Comparison of ENCODE assay signal across 8 mouse cellular contexts in the genomic region with DNA sequence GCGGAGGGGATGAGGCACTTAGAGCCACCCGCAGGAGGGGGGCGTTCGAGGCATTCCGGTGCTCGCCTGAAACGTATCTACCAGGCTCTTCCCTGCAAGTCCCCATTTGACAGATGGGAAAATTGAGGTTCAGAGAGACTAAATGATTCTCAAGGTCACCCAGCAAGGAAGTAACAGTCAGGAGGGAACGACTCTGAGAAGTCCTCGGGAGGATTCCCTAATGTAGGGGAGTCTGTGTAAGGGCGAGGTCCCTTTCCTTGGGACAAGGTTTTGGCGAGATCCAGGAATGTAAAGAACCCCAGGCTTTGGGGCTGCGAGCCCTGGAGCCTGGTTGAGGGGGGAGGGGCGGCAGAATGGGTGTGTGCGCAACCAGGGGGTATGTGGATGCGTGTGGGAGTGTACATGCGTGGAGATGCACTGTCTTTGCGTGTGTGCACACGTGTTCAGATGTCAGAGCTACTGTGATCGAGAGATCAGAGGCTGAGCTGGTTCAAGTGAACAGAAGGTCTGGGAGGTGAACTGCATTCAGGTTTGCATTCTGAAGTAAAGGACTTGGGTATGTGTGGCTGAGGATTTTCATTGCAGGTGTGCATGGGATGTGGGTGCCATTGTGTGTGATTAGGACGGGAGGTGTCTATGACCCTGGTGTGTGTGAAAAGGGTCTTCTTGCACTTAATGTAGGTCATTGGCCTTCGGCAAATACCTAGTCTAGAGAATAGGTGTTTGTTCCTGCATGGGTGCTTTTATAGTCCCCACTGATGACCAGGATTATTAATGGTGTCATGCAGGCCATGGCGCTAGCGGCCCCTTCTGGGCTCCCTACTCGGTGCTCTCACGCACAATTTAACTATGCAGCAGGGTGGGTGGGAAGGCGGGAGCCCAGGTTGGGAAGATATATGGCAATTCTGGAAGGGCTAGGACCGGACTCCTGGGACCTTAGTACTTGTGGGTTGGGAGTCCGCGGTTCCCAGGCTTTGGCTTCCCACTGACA. TPM values are rescaled to one million over a fixed set of nuclear protein-coding genes. Genes with fewer than 3 reads are reported as not detected.
DNase-seq lines count a peak whose midpoint lies in the region; ATAC-seq and TF ChIP-seq lines count a peak whose summit lies in the region.

No protein-coding gene starts in this region.

- TF ChIP-seq POLR2A in kidney, adult 2 months (IDR thresholded peaks at IDR 0.05; ENCODE audit: low read depth, low read length), result no peak

- H3K27ac ChIP-seq in kidney, adult 2 months (ENCODE audit: insufficient read depth, low read depth, low read length), result peak overlapping the region; percentile 24
- H3K27ac ChIP-seq in heart, embryonic 16.5 days (ENCODE audit: low read length), result peak overlapping the region; percentile 77
- H3K27ac ChIP-seq in liver, embryonic 12.5 days, result peak overlapping the region; percentile 73

- H3K9me3 ChIP-seq in heart, embryonic 16.5 days (replicated peaks; ENCODE audit: control insufficient read depth, low read length), result no peaks in the 10 kb centered on the region
- H3K9me3 ChIP-seq in liver, embryonic 12.5 days (replicated peaks), result no peaks in the 10 kb centered on the region

- DNase-seq in kidney, adult 2 months, result no peak
- no peak for DNase-seq in kidney, adult 8-10 months
- DNase-seq in R1 (ENCODE audit: low read depth, low spot score), result peak; percentile 79
- DNase-seq in left cerebral cortex, adult 9 months (ENCODE audit: low spot score in 2 of 2), result no peak
- DNase-seq in urinary bladder, postnatal 36 days (ENCODE audit: low spot score in 2 of 2), result no peak

- no peak for TF ChIP-seq CTCF in kidney, adult 2 months (conservative IDR thresholded peaks at IDR 0.05; ENCODE audit: insufficient read depth, insufficient read length, low read depth, low read length)

- ATAC-seq in heart, embryonic 16.5 days (replicated peaks; ENCODE audit: extremely low read depth, insufficient read depth, low FRiP score), result no peak
- no peak for ATAC-seq in liver, embryonic 12.5 days
- peak; percentile 35; the same call in 1 of the 2 replicates for ATAC-seq in neutrophil, adult 5-6 weeks (ENCODE audit: extremely low read depth, insufficient number of reproducible peaks, low FRiP score, poor library complexity, severe bottlenecking)

- H3K4me1 ChIP-seq in kidney, adult 2 months (ENCODE audit: control insufficient read depth, insufficient read depth, low read length), result no peaks in the 10 kb centered on the region
- H3K4me1 ChIP-seq in heart, embryonic 16.5 days (ENCODE audit: control insufficient read depth, insufficient read depth, low read length), result peaks cover 27% of the 10 kb centered on the region
- H3K4me1 ChIP-seq in liver, embryonic 12.5 days, result peaks cover 67% of the 10 kb centered on the region

- no peaks in the 10 kb centered on the region for H3K36me3 ChIP-seq in kidney, adult 2 months (ENCODE audit: control insufficient read depth, insufficient read depth, low read length)
- H3K36me3 ChIP-seq in heart, embryonic 16.5 days (ENCODE audit: control insufficient read depth, insufficient read depth), result peaks cover 3% of the 10 kb centered on the region; the same call in 1 of the 2 replicates
- peaks cover 18% of the 10 kb centered on the region for H3K36me3 ChIP-seq in liver, embryonic 12.5 days

- H3K4me2 ChIP-seq in heart, embryonic 16.5 days (ENCODE audit: low read depth, low read length), result peak overlapping the region; percentile 74
- H3K4me2 ChIP-seq in liver, embryonic 12.5 days, result peak overlapping the region; percentile 94

- peak overlapping the region; percentile 59 for H3K4me3 ChIP-seq in kidney, adult 2 months (ENCODE audit: insufficient read depth, low read depth, low read length)
- H3K4me3 ChIP-seq in heart, embryonic 16.5 days (ENCODE audit: low read length), result peak overlapping the region; percentile 59
- H3K4me3 ChIP-seq in liver, embryonic 12.5 days, result peak overlapping the region; percentile 64

- no peaks in the 10 kb centered on the region; the same call in 1 of the 2 replicates for H3K27me3 ChIP-seq in kidney, adult 2 months (replicated peaks; ENCODE audit: control insufficient read depth, insufficient read depth, low read length)
- no peaks in the 10 kb centered on the region for H3K27me3 ChIP-seq in heart, embryonic 16.5 days (ENCODE audit: control insufficient read depth, insufficient read depth, low read length)
- peaks cover 65% of the 10 kb centered on the region for H3K27me3 ChIP-seq in liver, embryonic 12.5 days (replicated peaks)

- H3K9ac ChIP-seq in heart, embryonic 16.5 days (ENCODE audit: low read length), result peak overlapping the region; percentile 61
- peak overlapping the region; percentile 65 for H3K9ac ChIP-seq in liver, embryonic 12.5 days

- WGBS in kidney, adult 2 months, result 2% methylated on average over 29 of the region's 29 CpGs
- WGBS in heart, embryonic 16.5 days, result 3% methylated on average over 29 of the region's 29 CpGs
- WGBS in liver, embryonic 12.5 days (ENCODE audit: insufficient replicate concordance), result 2% methylated on average over 29 of the region's 29 CpGs

RNA-seq across cellular contexts. Expression of a gene that starts 1.3 kb away (rescaled TPM):
- polyA plus RNA-seq in kidney, adult 2 months (2012; rRNA removed), result 76.8 and 90.0 TPM in 2 replicates
- 68.8 and 69.8 TPM in 2 replicates for polyA plus RNA-seq in heart, embryonic 16.5 days (2015; fragmentation: Nextera tagmentation; extraction: Ambion mirVana)
- 97.8 and 106 TPM in 2 replicates for polyA plus RNA-seq in liver, embryonic 12.5 days (2016; fragmentation: Nextera tagmentation; extraction: Ambion mirVana)
- 447 and 491 TPM in 2 replicates for total RNA-seq in neutrophil, adult 5-6 weeks (2017)

RNA-seq across cellular contexts. Expression of a gene that starts 16.2 kb away (rescaled TPM):
- polyA plus RNA-seq in kidney, adult 2 months (2012; rRNA removed), result 15.0 and 47.1 TPM in 2 replicates
- polyA plus RNA-seq in heart, embryonic 16.5 days (2015; fragmentation: Nextera tagmentation; extraction: Ambion mirVana), result 362 and 381 TPM in 2 replicates
- polyA plus RNA-seq in liver, embryonic 12.5 days (2016; fragmentation: Nextera tagmentation; extraction: Ambion mirVana), result 2.6 and 2.7 TPM in 2 replicates
- 8.7 and 14.1 TPM in 2 replicates for total RNA-seq in neutrophil, adult 5-6 weeks (2017)

RNA-seq across cellular contexts. Expression of a gene that starts 18.1 kb away (rescaled TPM):
- polyA plus RNA-seq in kidney, adult 2 months (2012; rRNA removed), result 5.9 and 6.4 TPM in 2 replicates
- 0.37 and 0.77 TPM in 2 replicates for polyA plus RNA-seq in heart, embryonic 16.5 days (2015; fragmentation: Nextera tagmentation; extraction: Ambion mirVana)
- polyA plus RNA-seq in liver, embryonic 12.5 days (2016; fragmentation: Nextera tagmentation; extraction: Ambion mirVana), result 0.83 and 0.85 TPM in 2 replicates
- 0.70 and 3.4 TPM in 2 replicates for total RNA-seq in neutrophil, adult 5-6 weeks (2017)

RNA-seq across cellular contexts. Expression of a gene that starts 36.9 kb away (rescaled TPM):
- 71.3 and 76.3 TPM in 2 replicates for polyA plus RNA-seq in kidney, adult 2 months (2012; rRNA removed)
- polyA plus RNA-seq in heart, embryonic 16.5 days (2015; fragmentation: Nextera tagmentation; extraction: Ambion mirVana), result 80.2 and 86.7 TPM in 2 replicates
- 115 and 119 TPM in 2 replicates for polyA plus RNA-seq in liver, embryonic 12.5 days (2016; fragmentation: Nextera tagmentation; extraction: Ambion mirVana)
- 370 and 400 TPM in 2 replicates for total RNA-seq in neutrophil, adult 5-6 weeks (2017)

RNA-seq across cellular contexts. Expression of a gene that starts 59.5 kb away (rescaled TPM):
- 92.3 and 145 TPM in 2 replicates for polyA plus RNA-seq in kidney, adult 2 months (2012; rRNA removed)
- 17.2 and 18.5 TPM in 2 replicates for polyA plus RNA-seq in heart, embryonic 16.5 days (2015; fragmentation: Nextera tagmentation; extraction: Ambion mirVana)
- polyA plus RNA-seq in liver, embryonic 12.5 days (2016; fragmentation: Nextera tagmentation; extraction: Ambion mirVana), result 9.2 and 9.3 TPM in 2 replicates
- 791 and 881 TPM in 2 replicates for total RNA-seq in neutrophil, adult 5-6 weeks (2017)

Comparison
In these comparisons a context has a peak if more than half of its experiments do, and no peak if none do; other contexts are left out.
1. H3K27ac ChIP-seq: peak in every context shown above with its lines; median percentile 77 in heart, embryonic 16.5 days; 73 in liver, embryonic 12.5 days; 24 in kidney, adult 2 months.